Mouse (Mus musculus): ENCODE results near the gene Rtkn2.

Gene Rtkn2

GRCm38 (mm10) chr10:67998116-67998635 lies 18.8 kb downstream of the Rtkn2 start:
- DNase-seq: peak; percentile 87

GRCm38 (mm10) chr10:67999170-67999569 lies 19.8 kb downstream of the Rtkn2 start:
- DNase-seq: no peak

- peak; percentile 15 for DNase-seq
Measured at GRCm38 (mm10) chr10:68001456-68001855, 22.1 kb downstream of the Rtkn2 start.

DNA sequence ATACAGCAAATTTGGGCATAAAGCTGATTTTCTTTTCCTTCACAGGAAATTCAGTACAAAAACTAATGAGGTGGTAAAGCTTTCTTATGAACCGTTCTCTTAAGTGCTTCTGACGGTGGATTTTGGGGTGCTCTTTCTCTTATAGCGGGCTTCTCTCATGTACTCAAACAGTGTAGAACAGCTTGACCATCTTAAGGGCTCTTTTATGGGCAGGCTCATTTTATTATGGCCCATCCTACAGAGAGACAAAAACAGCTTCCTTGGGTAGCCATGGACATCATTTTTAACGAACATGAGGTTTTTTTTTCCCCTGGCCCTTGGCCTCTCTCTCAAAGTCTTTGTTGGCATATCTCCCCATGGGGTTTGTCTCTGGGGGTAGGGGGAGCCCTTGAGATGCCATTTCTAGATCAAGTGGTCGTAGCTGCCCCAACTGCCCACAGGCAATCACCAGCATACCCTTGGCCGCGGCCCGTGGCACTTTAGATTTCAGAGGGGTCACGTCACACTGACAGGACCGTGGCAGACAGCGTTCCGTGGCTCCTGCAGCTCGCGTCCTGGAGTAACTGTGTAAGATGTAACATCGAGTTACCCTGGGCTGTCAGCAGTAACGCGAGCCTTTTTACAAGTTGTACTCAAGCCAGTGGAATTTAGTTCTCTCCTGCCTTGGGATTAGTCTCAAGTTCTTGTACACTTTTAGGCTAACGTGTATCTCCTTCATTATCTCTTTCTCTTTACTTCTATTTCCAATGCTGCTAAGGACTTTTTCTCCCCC lies 24.5 kb downstream of the Rtkn2 start:
- DNase-seq: no peak

DNA sequence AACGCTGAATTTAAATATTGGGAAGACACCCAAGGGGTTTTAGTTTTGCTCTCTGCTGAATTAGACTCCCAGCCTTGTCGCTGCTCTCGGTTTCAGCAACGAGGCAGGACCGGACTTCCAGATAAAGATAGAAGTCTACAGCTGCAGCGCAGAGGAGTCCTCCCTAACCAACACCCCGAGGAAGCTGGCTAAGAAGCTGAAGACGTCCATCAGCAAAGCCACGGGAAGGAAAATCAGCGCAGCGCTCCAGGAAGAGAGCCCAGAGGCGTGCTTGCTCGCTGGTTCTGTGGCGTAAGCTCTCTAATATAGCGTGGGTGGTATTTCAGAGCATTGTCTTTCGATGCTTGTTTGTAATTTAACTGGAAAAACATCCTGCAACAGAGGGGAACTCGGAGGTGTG lies 26.0 kb downstream of the Rtkn2 start:
- no peak for DNase-seq

DNA sequence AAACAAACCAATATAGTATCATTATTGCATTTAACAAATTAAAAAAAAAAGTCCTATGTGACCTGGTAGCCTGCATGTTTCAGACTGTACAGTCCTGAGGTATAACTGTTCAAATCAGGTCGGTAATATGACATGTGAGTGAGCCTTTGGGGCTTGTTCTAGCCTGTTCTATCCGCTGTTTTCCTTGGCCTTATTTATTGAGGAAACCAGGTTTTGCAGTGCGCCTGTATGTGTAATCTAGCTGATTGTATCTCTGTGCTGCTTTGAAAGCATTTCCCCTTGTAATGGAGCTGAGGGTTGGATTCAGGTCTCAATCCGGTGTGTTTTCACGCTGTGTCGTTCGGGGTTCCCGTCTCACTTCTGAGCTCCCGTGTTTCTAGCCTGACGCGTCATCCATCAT lies 27.1 kb downstream of the Rtkn2 start:
- no peak for DNase-seq

DNA sequence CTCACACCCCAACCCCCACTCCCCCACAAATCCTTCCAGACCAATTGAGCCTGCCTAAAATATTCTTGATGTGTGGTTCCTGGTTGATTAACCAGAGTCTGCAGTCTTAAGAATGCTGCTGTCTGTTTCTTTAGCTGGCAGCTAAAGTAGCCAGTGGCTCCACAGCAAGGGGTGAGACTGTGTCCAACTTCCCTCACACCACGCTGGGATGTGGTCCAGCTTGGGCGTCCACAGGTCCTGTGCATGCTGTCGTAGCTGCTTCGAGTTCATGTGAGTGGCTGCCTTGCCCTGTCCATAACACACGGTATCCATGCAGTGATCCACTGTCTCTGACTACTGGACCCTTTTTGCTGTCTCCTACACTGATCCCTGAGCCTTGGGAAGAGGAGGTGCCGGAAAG lies 27.7 kb downstream of the Rtkn2 start:
- no peak for DNase-seq

GRCm38 (mm10) chr10:68008198-68008955 lies 29.0 kb downstream of the Rtkn2 start:
- DNase-seq: peak; percentile 21

DNA sequence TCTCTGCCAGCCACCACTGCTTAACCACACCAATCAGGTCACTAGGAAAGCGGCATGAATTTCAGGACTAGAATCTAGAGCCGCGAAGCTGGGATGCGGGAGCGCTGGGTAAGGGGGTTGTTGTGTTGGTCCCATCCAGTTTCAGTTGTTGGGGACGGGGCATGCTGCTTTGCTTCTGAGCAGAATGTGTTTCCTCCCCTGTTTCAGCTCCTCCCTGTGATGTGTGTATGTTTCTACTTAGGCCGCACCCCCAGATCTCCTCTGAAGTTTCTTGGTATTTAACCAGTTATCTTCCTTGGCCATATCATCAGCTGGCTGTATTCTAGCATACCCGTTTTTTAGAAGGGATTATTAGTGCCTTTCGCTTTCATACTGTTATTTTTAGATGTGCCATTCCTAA lies 29.9 kb downstream of the Rtkn2 start:
- no peak for DNase-seq

DNA sequence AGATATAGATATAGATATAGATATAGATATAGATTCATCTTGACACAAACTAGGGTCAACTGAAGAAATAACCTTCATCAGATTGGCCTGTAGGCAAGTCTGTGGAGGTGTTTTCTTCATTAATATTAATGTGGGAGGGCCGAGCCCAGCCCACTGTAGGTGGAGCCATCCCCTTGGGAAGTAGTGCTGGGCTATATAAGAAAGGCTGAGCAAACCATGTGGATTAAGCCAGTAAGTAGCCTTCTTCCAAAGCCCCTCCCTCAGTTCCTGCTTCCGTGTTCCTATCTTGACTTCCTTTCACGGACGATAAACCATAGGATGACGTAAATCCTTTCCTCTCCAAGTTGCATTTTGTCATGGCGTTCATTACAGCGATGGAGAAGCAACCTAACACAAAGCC lies 30.5 kb downstream of the Rtkn2 start:
- no peak for DNase-seq

DNA sequence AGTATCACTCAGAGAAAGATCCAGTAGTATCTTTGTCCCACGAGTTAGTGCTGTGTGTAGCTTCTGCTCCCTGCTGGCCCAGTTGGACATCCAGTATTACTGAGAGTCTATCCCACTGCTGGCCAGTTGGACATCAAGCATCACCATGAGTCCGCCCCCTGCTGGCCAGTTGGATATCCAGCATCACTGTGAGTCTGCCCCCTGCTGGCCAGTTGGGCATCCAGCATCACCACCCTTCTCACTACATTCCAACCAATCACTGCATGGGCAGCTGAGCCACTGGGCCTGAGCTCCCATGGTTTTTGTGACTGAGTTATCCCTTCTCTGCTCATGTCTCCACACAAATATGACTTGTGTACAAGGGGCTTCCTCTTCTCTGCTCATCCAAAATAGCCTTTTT lies 33.8 kb downstream of the Rtkn2 start:
- DNase-seq: peak; percentile 54

GRCm38 (mm10) chr10:68020755-68021154 lies 41.4 kb downstream of the Rtkn2 start:
- DNase-seq: no peak

GRCm38 (mm10) chr10:68025660-68026059 lies 46.3 kb downstream of the Rtkn2 start:
- DNase-seq: no peak

DNA sequence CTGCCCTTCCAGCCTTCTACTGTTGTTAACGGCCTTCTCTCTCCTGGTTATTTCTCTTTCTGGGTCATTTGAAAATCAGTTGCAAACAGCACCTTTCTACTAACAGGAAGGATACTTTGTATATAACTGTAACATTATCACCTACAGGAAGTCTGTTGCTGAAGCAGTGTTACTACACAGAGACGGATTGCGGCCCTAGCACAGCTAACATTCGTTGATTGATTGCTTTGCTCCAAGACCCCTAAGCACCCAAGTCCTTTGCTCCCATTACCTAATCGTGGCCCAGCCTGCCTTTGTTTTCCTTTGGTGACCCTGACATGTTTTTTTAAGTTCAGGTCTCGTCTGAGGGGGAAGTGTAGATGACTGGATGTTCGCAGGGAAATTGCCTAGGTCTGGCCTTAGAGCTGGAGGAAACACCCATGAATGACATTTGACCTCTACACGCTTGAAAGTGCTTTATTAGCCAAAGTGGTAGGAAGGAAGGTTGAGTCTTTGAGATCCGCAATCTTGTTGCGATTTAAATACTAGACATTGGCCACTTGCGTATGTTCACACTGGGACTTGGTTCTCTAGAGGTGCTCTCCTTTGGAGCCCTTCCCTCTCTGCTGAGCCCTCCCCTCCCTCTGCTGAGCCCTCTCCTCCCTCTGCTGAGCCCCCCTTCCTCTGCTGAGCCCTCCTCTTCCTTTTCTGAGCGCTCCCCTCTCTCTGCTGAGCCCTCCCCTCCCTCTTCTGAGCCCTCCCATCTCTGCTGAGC lies 49.1 kb downstream of the Rtkn2 start:
- DNase-seq: no peak

- DNase-seq: no peak
Measured at GRCm38 (mm10) chr10:68029081-68029626, 49.8 kb downstream of the Rtkn2 start.

DNA sequence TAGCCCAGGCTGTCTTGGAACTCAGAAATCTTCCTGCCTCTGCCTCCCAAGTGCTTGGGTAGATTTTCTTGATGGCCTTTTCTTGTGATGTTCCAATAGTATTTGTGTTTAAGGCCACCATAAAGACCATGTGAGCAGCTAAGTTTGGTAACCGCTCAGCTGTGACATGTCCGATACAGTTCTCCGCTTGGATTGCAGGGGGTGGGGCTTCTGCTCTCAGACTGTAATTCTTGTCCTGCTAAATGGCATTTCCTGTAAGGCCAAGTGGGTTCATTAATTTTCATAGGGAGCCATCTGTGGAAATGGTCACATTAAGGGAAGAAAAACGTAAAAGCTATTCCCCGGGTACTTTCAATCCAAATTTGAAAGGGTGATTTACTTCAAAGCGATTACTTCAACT lies 50.7 kb downstream of the Rtkn2 start:
- DNase-seq: no peak

DNA sequence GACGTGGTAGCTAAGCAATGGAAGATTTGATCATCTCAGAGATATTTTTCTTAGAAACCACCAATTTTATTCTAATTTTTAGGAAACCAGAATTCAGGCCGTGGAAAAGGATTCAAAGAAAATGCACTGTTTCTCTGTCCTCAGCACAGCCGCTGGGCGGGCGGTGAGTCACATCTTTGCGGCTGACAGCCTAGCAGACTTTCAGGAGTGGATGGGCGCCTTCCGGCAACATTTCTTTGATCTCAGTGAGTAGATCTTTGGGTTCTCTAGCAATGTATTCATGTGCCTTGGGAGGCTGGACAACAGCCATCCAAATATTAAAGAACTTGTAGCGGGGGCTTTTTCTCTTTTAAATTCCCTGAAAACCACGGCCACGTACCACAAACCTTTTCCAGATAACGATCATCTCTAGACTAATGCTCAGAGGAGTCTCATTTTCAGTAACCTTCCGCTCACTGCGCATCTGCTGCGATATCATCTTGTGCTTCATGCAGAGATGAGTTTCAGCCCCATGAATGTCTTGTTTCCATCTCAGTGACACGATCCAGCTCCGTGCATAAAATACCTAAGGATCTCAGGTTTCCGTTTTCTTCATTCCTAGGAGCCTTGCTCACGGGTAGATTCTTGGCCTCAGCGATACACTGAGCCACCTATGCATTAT lies 56.5 kb downstream of the Rtkn2 start:
- DNase-seq: no peak

DNA sequence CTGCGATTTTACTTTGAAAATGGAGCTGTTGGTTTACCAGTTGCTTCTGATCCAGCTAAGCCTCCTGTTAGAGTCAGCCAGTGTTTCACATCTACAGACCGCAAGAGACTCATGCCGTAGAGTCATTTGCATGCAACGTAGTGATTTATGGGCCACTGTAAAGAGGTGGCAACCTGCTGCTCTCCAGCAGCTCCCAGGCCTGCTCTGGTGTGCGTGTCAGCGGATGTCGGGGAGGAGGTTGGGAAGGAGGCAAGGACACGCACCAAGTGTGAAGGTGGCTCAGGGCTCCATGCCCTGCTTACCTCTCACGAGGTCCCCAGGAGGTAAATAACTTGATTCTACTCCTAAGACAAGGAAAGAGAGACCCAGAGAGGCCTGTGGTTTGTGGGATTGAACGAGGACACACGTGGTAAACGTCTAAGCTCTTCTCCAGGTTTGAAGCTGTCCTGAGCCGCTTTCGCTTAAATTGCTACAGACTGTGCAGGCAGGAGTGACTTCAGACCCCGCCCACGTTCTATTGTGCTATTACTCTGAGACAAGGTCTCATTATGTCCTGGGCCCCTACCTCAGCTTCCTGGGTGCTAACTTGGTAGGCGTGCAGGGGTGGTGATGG lies 57.1 kb downstream of the Rtkn2 start:
- no peak for DNase-seq

DNA sequence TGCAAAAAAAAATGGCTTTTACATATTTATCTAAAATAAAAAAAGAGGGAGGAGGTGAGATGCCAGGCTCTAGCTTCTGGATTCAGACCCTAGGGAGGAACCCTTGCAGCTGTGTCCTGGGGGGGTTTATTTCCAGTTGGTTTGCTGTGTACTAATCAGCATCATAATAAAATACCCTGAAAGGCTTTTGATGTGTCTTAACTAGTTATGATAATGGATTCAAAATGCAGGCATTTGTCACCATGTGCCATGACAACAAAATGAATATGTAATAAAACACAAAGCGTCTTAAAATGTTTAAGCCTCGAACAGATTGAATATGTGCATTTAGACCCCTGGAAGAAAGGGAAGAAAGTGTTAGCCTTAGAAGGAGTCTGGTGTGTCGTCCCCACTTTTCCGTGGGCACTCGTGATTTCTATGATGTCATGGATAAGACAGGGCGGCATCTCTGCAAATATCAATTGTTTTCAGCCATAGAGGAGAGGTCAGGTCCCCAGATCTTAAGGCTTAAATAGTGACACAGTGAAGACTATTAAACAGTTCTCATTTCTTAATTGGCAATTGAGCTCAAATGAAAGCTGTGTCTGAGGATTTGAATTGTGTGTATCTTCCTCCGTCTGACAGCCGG lies 59.7 kb downstream of the Rtkn2 start:
- no peak for DNase-seq

- no peak for DNase-seq
Measured at GRCm38 (mm10) chr10:68039641-68040205, 60.4 kb downstream of the Rtkn2 start.

GRCm38 (mm10) chr10:68040394-68040793 lies 61.0 kb downstream of the Rtkn2 start:
- no peak for DNase-seq

Data from thymus, postnatal 14 days (tissue).